Mouse (Mus musculus): ENCODE results near the gene Arl10.
"Not testable (repeated sequence)": the region's sequence is repeated elsewhere in the genome, so short reads cannot be mapped to it uniquely, and the experiment has no call there.

The Arl10 gene

GRCm38 (mm10) chr13:54582860-54583259 lies 8.0 kb downstream of the Arl10 start:
- no peak for DNase-seq (ENCODE audit: low read depth)

- DNase-seq (ENCODE audit: low read depth), result no peak
These were observed 11.0 kb downstream of the Arl10 start for GRCm38 (mm10) chr13:54585831-54586230.

GRCm38 (mm10) chr13:54589414-54589995 lies 14.7 kb downstream of the Arl10 start:
- DNase-seq (ENCODE audit: low read depth), result no peak

- peak; percentile 99 for DNase-seq (ENCODE audit: low read depth)
These were observed 15.5 kb downstream of the Arl10 start, which contains the start of the genes Nop16 and Higd2a for GRCm38 (mm10) chr13:54589996-54590951. Gene Nop16, minus strand, starts transcription at chr13:54590090. Gene Higd2a, plus strand, starts transcription at chr13:54590207.

GRCm38 (mm10) chr13:54591776-54592356 lies 17.1 kb downstream of the Arl10 start:
- DNase-seq (ENCODE audit: low read depth), result no peak

GRCm38 (mm10) chr13:54593617-54594016 lies 18.8 kb downstream of the Arl10 start:
- DNase-seq (ENCODE audit: low read depth), result no peak

- no peak for DNase-seq (ENCODE audit: low read depth)
These were observed 21.4 kb downstream of the Arl10 start for GRCm38 (mm10) chr13:54596107-54596690.

GRCm38 (mm10) chr13:54596870-54597269 lies 22.1 kb downstream of the Arl10 start:
- no peak for DNase-seq (ENCODE audit: low read depth)

GRCm38 (mm10) chr13:54598622-54599143 lies 23.9 kb downstream of the Arl10 start:
- no peak for DNase-seq (ENCODE audit: low read depth)

- DNase-seq (ENCODE audit: low read depth), result no peak
These were observed 27.9 kb downstream of the Arl10 start for GRCm38 (mm10) chr13:54602639-54603111.

GRCm38 (mm10) chr13:54603501-54603900 lies 28.7 kb downstream of the Arl10 start:
- DNase-seq (ENCODE audit: low read depth), result no peak

GRCm38 (mm10) chr13:54604221-54604620 lies 29.4 kb downstream of the Arl10 start:
- no peak for DNase-seq (ENCODE audit: low read depth)

GRCm38 (mm10) chr13:54605426-54605825 lies 30.6 kb downstream of the Arl10 start:
- no peak for DNase-seq (ENCODE audit: low read depth)

- no peak for DNase-seq (ENCODE audit: low read depth)
These were observed 32.4 kb downstream of the Arl10 start for GRCm38 (mm10) chr13:54607204-54607603.

GRCm38 (mm10) chr13:54608002-54608401 lies 33.2 kb downstream of the Arl10 start:
- no peak for DNase-seq (ENCODE audit: low read depth)

GRCm38 (mm10) chr13:54608666-54609065 lies 33.9 kb downstream of the Arl10 start:
- DNase-seq (ENCODE audit: low read depth), result no peak

GRCm38 (mm10) chr13:54609301-54609700 lies 34.5 kb downstream of the Arl10 start:
- DNase-seq (ENCODE audit: low read depth), result no peak

GRCm38 (mm10) chr13:54610613-54610971 lies 35.8 kb downstream of the Arl10 start:
- DNase-seq (ENCODE audit: low read depth), result no peak

- no peak for DNase-seq (ENCODE audit: low read depth)
These were observed 36.3 kb downstream of the Arl10 start, which contains the start of gene Cltb for GRCm38 (mm10) chr13:54610972-54611754. Gene Cltb, minus strand, starts transcription at chr13:54611344.

- not testable (repeated sequence) for DNase-seq (ENCODE audit: low read depth)
These were observed 38.3 kb downstream of the Arl10 start for GRCm38 (mm10) chr13:54613141-54613540.

GRCm38 (mm10) chr13:54616307-54616706 lies 41.5 kb downstream of the Arl10 start:
- no peak for DNase-seq (ENCODE audit: low read depth)

Data from c-Kit-positive CD71-positive TER-119-negative erythroid progenitor cells, embryonic 14.5 days (primary cell).